Mouse (Mus musculus): ENCODE measurements around the gene Sdr9c7. TPM values are rescaled to one million over a fixed set of nuclear protein-coding genes. Genes with fewer than 3 reads are reported as not detected.

Gene Sdr9c7
- total RNA-seq, 1 experiment from 2014 or later: not detected

- no peak for ATAC-seq (ENCODE audit: extremely low read depth, insufficient number of reproducible peaks, low FRiP score, poor library complexity, severe bottlenecking)
Observed at GRCm38 (mm10) chr10:127951390-127951789, 53.1 kb downstream of the Sdr9c7 start.

DNA sequence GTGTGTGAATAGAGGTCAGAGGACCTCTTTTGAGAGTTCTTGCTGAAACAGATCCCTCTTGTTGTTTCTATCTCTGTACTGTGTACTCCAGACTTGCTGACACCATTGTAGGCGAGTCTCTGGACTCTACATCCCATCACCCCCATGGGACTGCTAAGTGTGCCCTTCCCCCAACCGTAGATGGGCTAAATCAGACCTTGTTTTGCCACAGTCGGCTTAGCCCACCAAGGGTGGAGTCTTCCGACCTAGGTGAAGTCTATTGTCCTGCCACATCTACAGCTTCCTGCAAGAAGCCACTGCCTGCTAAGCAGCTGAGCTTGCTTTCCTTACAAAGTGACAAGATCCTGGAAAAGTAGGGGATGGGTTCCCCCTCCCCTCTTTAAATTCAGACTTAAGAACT lies 53.5 kb downstream of the Sdr9c7 start:
- ATAC-seq (ENCODE audit: extremely low read depth, insufficient number of reproducible peaks, low FRiP score, poor library complexity, severe bottlenecking): no peak

DNA sequence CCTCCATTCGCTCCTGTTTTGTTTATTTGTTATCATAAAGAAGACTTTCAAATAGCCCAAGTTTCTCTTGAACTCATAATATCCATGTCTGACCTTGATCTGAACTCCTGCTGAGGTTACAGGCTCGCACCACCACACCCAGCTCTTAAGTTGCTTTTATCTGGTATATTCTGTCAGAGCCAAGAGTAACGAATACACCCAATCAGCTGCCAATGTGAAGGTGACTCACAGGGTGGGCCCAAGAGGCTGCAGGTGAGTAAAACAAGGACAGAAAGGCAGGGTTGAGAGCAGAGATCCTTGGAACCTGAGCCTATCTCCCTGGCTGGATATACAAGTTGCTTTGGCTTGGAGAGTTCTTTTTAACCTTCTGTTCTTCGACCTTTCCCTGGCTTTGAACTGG lies 56.7 kb downstream of the Sdr9c7 start:
- ATAC-seq (ENCODE audit: extremely low read depth, insufficient number of reproducible peaks, low FRiP score, poor library complexity, severe bottlenecking): no peak

GRCm38 (mm10) chr10:127956168-127956816 lies 58.0 kb downstream of the Sdr9c7 start:
- ATAC-seq (ENCODE audit: extremely low read depth, insufficient number of reproducible peaks, low FRiP score, poor library complexity, severe bottlenecking): peak; percentile 60; the same call in 1 of the 2 replicates

GRCm38 (mm10) chr10:127959161-127959679 lies 60.9 kb downstream of the Sdr9c7 start:
- no peak for ATAC-seq (ENCODE audit: extremely low read depth, insufficient number of reproducible peaks, low FRiP score, poor library complexity, severe bottlenecking)

Other genes with a start within 250 kb of the Sdr9c7 start
- 42.6 and 45.7 TPM in 2 replicates for gene Nemp1, start 231.6 kb upstream of the Sdr9c7 start, total RNA-seq (2017)
- 19.0 and 19.3 TPM in 2 replicates for gene Nab2, start 229.9 kb upstream of the Sdr9c7 start, total RNA-seq (2017)
- gene Myo1a, start 193.3 kb upstream of the Sdr9c7 start, total RNA-seq (2017): 1.5 and 2.3 TPM in 2 replicates
- not detected in 2 replicates for gene Tac2, start 174.0 kb upstream of the Sdr9c7 start, total RNA-seq (2017)
- 20.7 and 25.7 TPM in 2 replicates for gene Zbtb39, start 159.0 kb upstream of the Sdr9c7 start, total RNA-seq (2017)
- 0.12 and 0.23 TPM in 2 replicates for gene Gpr182, start 146.8 kb upstream of the Sdr9c7 start, total RNA-seq (2017)
- 0.37 and 0.47 TPM in 2 replicates for gene Rdh1, start 138.8 kb upstream of the Sdr9c7 start, total RNA-seq (2017)
- not detected in 2 replicates for gene Rdh16f1, start 138.7 kb upstream of the Sdr9c7 start, total RNA-seq (2017)
- gene Rdh9, start 122.1 kb upstream of the Sdr9c7 start, total RNA-seq (2017): 1.7 TPM in 1 of 2 replicates, not detected in the other
- gene Rdh16, start 97.4 kb upstream of the Sdr9c7 start, total RNA-seq (2017): not detected in 2 replicates
- gene Rdh19, start 48.6 kb upstream of the Sdr9c7 start, total RNA-seq (2017): not detected in 2 replicates
- gene Rdh16f2, start 32.0 kb upstream of the Sdr9c7 start, total RNA-seq (2017): not detected in 2 replicates
- not detected in 2 replicates for gene Rdh7, start 9.7 kb upstream of the Sdr9c7 start, total RNA-seq (2017)
- not detected in 2 replicates for gene Hsd17b6, start 109.1 kb downstream of the Sdr9c7 start, total RNA-seq (2017)
- 14.2 and 18.0 TPM in 2 replicates for gene Prim1, start 116.7 kb downstream of the Sdr9c7 start, total RNA-seq (2017)
- 597 and 674 TPM in 2 replicates for gene Naca, start 137.1 kb downstream of the Sdr9c7 start, total RNA-seq (2017)
- 103 and 105 TPM in 2 replicates for gene Ptges3, start 160.4 kb downstream of the Sdr9c7 start, total RNA-seq (2017)
- 512 and 588 TPM in 2 replicates for gene Atp5b, start 184.8 kb downstream of the Sdr9c7 start, total RNA-seq (2017)
- gene Baz2a, start 193.1 kb downstream of the Sdr9c7 start, total RNA-seq (2017): 70.1 and 75.0 TPM in 2 replicates